Mouse (Mus musculus) embryo, embryonic 11 days (tissue): ENCODE results near the gene Krtap21-1.

Source experiments
- DNase-seq: peaks from one replicate; pipeline ENCODE4 v3.0.0-alpha.2; 2015

The Krtap21-1 gene

GRCm38 (mm10) chr16:89403768-89404167 lies at the start of gene Krtap21-1:
TSS of gene Krtap21-1 (minus strand) at chr16:89403868.
- DNase-seq: no peak

GRCm38 (mm10) chr16:89429586-89429985 lies 25.9 kb upstream of the Krtap21-1 start:
- no peak for DNase-seq

GRCm38 (mm10) chr16:89425310-89425709 lies 21.6 kb upstream of the Krtap21-1 start:
- no peak for DNase-seq

- DNase-seq: no peak
Observed at GRCm38 (mm10) chr16:89420011-89420410, 16.3 kb upstream of the Krtap21-1 start, which contains the start of gene Krtap6-2. TSS of gene Krtap6-2 (minus strand) at chr16:89420111.

- DNase-seq: no peak
Observed at GRCm38 (mm10) chr16:89416311-89416710, 12.6 kb upstream of the Krtap21-1 start.

- no peak for DNase-seq
Observed at GRCm38 (mm10) chr16:89410345-89411068, 6.8 kb upstream of the Krtap21-1 start.

GRCm38 (mm10) chr16:89372734-89373461 lies 30.8 kb downstream of the Krtap21-1 start:
- no peak for DNase-seq
